Mouse (Mus musculus) G1E (cell line): ENCODE results near the gene Nod1.

ENCODE experiments used
- CTCF ChIP-seq: IDR thresholded peaks from 2 replicates; pipeline ENCODE4 v1.5.1; 2012; ENCODE audit warnings: low read depth, low read length, inconsistent platforms, mixed read lengths
- GATA1 ChIP-seq: IDR thresholded peaks from 2 replicates; pipeline ENCODE4 v1.6.1; 2012; ENCODE audit warnings: borderline replicate concordance, low read length, inconsistent platforms, mixed read lengths
- GATA2 ChIP-seq: IDR thresholded peaks from 2 replicates; pipeline ENCODE4 v1.6.1; 2012; ENCODE audit warnings: low read depth, low read length, inconsistent platforms, borderline replicate concordance
- POLR2AphosphoS5 ChIP-seq: IDR thresholded peaks from 2 replicates; pipeline ENCODE4 v1.6.1; 2012; ENCODE audit warnings: low read depth, low read length, inconsistent platforms; ENCODE audit not compliant: insufficient replicate concordance
- TAL1 ChIP-seq: conservative IDR thresholded peaks from 2 replicates; pipeline ENCODE4 v1.6.1; 2012; ENCODE audit warnings: low read depth, low read length, inconsistent platforms, mixed read lengths

DNA sequence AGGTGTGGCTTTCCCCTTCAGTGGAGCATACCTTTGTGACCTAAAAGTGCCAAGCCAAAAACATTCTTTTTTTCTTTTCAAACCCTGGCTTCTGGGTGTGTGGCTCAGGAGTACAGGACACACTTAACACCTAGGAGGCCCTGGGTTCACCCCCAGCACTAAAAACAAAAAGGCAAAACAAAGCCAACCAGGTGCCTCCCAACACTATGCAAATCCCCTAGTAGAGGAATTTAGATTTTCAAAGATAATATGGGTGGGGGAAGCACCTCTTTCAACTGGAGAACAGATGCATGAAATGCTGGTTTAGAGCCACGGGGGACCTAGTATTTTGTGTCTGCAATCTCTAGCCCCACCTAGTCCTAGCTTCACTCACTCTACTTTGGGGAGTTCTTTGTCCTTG is 7.7 kb downstream of the Nod1 start:
- TF ChIP-seq CTCF (no peak), POLR2AphosphoS5 (no peak), GATA1 (no peak), TAL1 (no peak), GATA2 (no peak)
